Mouse (Mus musculus): ENCODE results near the gene Anxa5.

Anxa5 gene

DNA sequence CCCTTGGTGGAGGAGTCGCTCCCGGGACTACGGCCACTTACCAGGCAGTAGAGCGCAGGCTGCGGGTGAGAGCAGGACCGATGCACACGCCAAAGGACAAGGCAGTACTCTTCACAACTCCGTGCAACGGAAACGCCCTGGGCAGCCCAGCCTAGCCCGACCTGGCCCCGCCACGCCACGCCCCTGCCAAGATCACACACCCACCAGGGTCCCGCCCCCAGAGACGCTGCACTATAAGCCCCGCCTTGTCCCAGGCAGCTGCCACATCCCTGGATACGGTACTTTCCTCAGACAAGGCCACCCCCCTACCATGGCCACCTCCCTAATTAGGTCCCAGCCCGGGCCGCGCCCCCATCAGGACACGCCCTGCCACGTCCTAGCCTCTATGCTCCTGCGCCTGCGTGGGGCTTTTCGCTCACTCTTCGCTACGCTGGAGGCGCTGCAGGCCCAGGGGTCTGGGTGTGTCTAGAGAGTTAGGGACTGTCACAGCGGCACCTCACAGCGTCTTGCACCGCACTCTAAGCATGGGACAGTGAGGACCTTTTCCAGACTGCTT, at the start of gene Anxa5, which contains the start of gene 1810062G17Rik:
Gene Anxa5, minus strand, starts transcription at position 363 of the 556 bp plus-strand sequence.
Gene 1810062G17Rik, plus strand, starts transcription at position 406 of the 556 bp plus-strand sequence.
- DNase-seq (ENCODE audit: low read depth): peak; percentile 98

DNA sequence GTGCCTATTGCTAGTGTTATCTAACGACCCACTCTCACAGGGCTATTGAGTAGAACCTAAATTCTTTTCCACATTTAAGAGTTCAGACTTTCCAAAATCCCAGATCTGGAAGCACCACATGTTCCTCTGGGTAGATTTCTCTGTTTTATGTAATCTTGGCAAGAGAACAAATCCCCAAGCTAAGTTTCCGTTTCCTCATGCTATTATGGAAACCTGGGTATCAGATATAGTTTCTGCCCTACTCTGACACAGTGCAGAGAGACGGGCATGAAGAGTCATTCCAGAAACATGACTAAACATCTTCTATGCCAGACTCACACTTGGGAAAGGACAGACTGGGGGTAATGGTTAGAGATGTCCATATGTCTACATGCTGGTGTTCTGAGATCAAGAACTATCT, 48.8 kb upstream of the Anxa5 start:
- DNase-seq (ENCODE audit: low read depth): no peak

DNA sequence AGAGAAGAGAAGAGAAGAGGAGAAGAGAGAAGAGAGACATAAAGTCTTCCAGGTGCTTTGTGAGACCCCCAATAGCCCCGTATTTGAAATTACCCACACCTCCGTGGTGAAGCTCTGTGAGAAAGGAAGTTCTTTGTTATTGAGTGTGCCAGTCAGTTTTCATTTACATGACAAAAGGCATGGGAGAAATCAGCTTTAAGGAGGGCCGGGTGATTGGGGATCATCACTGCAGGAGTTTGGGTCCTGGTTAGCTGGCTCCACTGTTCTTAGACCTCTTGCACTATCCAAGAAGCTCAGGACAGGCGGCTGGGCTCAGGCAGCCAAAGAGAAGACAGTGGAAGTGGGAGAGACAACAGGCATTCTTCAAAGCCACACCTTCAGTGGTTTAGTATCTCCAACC, 46.4 kb upstream of the Anxa5 start:
- DNase-seq (ENCODE audit: low read depth): no peak

DNA sequence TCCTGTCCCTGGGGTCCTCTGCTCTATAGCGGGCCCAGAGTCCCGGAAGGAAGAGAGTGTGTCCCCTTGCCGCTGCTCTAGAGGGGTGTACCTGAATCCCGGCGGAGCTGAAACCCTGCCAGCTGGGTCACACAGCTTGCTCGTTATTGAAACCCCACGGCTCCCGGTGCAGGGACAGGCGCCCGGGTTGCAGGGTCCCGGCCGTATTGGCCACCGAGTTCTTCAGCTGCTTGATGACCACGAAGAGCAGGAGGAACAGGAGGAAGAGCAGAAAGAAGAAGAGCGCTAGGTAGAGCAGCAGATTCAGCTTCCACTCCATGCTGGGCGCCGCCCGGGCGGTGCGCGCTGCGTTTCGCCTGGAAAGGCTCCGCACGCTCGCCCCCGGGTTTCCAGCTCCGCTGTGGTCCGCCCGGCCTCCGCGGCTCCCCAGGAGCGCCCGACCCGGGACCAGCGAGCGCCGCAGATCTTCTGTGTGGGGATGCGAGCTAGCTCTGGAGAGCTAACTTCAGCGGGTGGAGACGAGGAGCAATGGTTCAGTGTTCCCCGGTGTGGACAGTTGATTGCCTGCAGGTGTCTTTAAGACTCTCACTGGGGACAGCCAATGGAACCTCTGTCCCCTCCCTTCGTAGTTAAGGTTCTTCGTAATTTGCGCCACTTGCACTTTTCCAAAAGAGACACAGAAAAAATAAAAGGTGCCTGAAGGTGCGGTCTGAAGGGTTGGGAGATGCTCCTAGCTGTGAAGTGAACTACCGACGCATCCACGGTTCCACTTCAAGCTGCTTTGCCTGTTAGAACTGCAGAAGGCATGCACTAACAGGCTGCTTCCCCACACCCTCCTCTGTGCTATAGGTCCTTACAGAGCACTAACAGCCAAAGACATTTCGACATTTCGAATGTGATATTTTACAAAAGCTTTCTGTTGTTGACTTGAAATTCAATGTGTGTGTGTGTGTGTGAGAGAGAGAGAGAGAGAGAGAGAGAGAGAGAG, 45.7 kb upstream of the Anxa5 start, which contains the start of gene Gm11549:
Gene Gm11549, minus strand, starts transcription at position 741 of the 988 bp plus-strand sequence.
- no peak for DNase-seq (ENCODE audit: low read depth)

DNA sequence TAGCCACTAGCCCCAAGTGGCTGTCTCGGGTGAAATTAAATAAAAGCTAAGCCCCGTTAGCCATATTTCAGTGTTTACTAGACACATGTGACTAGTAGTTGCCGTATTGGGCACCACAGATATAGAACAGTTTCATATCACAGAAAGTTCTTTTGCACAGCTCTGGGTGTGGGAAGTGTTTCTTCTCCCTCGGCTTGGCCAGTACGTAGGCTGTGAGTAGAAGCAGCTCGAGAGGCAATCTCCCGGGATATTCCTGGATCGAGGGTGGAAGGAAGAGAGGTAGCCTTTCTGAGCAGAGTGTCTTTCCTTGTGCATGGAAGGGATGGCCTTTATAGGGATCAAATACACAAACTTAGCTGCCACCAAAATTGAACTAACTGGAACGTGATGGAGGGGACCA, 40.5 kb upstream of the Anxa5 start:
- DNase-seq (ENCODE audit: low read depth): no peak

DNA sequence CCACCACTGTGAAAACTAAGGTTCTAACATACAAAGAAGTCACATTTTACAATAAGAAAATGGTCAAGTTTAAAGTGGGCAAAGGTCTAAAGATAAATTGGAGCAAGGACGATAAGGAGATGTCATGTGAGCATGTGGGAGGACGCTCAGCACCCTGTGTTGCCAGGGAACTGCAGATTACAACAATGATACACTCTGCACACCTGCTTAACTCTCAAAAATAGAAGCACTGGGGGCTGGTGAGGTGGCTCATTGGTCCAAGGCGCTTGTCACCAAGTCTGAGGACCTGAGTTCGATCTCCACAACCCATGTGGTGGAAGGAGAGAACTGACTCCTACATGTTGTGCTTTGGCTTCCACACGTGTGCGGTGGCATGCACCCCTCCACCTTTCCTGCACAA, 35.8 kb upstream of the Anxa5 start:
- DNase-seq (ENCODE audit: low read depth): no peak

DNA sequence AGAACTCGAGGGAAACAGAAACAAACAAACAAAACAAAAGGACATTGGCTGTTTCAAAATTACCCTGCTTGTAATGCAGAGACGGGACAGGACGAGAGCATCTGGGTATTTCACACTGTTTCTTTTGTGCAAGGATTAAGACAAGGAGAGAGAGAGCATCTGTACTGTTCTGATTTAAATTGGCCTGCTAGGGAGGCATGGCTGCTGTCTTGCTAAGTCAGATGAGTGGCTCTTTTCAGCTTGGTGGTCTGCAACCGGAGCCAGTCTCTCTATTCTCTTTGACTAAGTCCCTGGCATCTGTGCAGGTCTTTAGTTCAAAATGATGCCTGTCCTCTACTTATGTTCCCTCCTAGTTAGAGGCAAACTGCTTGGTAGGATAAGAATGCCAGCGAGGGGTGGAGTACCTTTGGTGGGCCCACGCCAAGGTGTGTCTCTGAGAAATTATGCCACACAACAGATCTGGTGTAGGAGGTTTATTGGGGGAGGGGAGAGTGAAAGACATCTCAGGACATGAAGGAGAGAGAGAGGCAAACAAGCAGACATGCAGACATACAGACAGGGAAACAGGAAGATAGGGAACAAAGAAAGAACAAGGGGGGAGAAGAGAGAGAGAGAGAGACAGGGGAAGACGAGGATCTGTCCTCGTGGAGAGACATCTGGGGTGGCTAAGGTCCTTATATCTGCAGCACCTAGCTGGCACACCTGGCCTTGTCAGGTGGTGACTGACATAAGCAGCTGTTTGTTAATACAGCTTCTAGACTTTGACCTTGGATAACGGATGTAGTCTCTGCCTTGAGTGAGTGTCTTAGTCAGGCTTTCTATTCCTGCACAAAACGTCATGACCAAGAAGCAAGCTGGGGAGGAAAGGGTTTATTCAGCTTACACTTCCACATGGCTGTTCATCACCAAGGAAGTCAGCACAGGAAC, 30.4 kb upstream of the Anxa5 start:
- DNase-seq (ENCODE audit: low read depth): no peak

DNA sequence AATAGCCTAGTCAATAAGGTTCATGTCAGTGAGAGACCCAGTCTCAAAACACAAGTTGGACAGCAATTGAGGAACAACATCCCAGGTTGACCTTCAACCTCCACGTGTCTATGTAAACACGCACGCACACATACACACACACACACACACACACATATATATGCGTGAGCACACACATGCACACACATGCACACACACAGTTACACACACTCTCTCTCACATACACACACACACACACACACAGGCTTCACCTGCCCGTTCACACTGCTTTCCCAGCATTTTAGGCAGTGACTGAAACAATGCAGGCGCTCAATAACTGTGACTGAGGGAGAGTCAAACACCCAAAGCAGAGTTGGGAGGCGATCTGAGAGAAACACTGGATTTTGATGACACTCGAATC, 29.6 kb upstream of the Anxa5 start:
- DNase-seq (ENCODE audit: low read depth): no peak

DNA sequence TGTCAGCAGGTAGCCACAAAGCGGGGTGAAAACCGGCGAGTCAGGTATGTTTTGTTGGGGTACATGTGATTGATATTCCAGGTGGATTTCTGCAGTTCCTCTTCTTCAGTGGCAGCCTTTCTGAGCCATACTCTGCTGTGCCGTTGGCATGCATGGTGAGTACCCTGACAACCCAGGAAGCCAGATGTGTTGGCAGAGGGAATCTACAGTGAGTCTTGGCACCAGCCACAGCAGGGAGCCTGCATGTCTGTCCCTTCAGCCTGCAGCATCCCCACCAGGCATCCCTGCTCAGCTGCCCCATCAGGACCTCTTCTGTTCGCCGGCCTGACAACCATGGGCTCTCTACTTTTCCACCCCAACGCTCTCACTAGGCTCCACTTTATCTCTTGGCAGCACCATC, 25.9 kb upstream of the Anxa5 start:
- no peak for DNase-seq (ENCODE audit: low read depth)

DNA sequence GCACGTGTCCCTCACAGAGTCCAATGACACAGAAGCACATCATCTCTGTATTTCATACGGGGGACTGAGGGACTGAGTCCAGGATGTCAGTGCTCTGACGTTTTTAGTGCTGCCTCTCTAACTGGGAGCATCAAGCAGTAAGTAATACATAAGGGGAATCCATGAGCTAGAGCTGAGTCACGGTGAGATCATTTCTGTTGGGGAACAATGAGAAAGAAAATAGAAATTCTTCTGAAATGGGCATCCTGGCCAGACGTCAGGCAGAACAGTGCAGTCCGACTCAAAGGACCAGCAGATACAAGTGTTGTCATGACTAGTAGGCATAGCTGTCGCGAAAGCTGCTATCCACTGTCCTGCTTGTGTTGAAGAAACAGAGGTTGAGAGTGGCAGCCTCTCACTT, 25.3 kb upstream of the Anxa5 start:
- DNase-seq (ENCODE audit: low read depth): no peak

DNA sequence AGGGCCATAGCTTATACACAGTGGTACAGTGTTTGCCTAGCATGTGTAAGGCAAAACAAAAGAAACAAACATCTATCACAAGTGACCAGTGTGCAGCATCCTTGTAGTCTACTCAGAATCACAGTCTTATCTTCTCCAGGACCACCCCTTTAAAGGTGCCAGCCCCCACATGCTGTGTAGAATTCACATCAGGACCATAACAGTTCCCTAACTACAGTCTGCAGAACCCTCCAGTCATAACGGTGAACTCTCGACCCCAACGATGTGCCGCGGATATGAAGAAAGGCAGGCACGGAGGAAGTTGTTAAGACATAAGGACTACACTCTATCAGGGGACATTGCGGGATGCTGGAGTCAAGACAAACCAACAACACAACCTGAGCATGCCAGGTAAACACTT, 23.7 kb upstream of the Anxa5 start:
- no peak for DNase-seq (ENCODE audit: low read depth)

DNA sequence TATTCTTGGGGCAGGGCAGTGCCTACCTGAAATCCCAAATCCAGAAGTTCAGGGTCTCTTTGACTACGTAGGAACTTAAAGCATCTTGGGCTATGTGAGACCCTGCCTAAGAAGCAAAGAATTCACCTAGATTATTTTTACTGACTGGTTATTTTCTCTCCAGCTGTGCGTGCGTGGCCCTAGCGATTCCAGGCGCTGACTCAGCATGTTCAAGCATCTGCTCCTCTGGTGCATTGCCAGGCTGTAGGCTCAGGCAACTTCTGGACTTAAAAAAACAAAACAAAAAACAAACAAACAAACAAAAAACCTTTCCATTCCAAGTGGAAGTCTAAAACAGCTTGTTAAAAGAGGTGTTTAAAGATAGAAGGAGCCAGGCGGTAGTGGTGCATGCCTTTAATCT, 22.5 kb upstream of the Anxa5 start:
- DNase-seq (ENCODE audit: low read depth): no peak

DNA sequence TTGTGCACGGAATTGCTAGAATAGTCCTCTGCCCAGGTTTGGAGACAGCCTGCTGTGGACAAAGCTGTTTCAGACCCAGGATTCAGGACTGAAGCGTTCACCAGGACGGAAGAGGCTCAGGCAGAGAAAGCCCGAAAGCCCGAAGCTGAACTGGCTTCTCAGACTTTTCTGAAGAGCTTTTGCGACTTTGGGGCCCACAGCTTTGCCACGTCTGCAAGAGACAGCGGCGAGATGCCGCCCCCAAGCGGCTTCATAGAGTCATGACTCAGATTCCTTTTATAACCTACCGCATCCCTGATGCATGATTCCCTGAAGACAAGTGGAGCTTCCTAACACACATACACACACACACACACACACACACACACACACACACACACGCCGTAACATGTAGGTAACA, 21.1 kb upstream of the Anxa5 start:
- DNase-seq (ENCODE audit: low read depth): peak; percentile 67

DNA sequence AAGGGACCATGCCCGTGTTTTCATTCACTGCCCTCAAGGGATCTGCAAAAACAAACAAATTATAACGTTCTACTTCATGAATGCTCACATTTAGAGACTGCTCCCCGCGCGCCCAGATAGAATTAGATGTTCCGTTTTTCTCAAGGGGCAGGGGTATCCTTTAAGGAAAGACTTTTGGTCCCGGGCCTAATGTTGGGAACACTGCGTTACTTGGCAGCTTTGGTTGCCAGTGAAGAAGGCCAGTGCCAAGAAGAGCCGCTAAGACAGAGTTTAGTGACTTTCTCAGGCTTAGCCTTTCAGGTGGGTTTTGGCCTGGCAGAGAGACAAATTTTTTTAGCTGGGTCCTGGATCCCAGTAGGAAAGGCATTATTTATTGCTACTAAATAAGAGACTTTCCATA, 20.6 kb upstream of the Anxa5 start:
- DNase-seq (ENCODE audit: low read depth): no peak

DNA sequence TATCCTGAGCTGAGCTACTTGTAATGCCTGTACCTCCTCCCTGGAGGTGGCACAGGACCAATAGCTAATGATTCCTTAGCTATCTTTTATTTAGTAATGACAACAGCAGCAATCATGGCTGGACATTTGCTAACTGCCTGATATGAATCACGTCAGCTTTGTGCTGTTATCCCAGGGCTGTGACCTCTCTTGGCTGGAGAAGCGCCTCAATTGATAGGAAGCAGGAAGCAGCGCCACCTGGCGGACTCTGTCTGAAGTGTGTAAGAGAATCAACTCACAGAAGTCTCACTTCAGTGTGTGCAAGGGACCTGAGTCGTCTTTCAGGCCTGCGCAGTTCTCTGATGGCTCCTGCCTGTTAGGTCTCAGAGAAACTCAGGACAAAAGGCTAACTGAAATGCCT, 19.7 kb upstream of the Anxa5 start:
- peak; percentile 86 for DNase-seq (ENCODE audit: low read depth)

DNA sequence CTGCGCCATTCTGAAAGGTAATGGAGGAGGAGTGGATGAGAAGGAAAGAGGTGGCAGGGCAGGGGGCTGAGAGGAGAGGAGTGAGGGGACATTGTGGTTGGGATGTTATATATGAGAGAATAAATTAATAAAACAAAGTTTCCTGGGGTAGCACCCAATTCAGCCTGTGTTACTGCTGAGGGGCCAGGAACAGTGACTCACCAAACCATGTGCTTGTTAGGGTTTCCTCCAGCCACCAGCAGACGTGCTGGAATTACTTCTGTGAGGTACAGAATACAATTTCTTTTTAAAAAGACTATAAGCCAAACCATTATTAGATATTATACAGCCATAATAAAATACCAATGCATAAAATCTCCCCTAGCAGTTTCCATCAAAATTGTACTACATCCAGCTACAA, 18.9 kb upstream of the Anxa5 start:
- DNase-seq (ENCODE audit: low read depth): no peak

DNA sequence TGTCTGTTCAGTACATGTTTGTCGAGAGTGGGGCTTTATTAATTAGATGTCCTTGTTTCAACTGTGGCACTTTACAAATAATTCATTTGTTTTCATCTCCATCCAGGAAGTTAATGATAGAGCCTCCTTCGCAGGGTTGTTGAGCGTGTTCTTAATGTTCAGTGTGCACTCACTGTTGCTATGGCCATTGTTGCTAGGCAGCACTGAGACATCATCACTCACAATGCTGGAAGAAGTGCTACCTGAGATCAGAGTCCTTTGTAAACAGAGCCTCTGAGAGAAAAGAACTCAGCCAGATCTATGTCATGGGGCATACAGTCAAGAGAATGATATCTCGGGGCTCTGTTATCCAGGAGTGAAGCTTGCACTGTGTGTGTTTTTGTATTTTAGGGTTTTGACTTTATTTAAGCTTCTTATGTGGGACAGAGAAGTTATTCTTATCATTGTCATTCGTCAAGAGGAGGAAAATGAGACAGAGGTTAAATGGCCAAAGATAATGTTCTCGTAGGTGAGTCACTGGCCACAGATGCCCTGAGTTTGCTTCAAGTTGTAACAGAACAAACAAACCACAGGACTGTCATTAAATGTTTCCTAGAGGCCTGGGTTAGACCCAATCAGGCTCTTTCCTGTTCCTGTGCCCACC, 18.1 kb upstream of the Anxa5 start:
- no peak for DNase-seq (ENCODE audit: low read depth)

DNA sequence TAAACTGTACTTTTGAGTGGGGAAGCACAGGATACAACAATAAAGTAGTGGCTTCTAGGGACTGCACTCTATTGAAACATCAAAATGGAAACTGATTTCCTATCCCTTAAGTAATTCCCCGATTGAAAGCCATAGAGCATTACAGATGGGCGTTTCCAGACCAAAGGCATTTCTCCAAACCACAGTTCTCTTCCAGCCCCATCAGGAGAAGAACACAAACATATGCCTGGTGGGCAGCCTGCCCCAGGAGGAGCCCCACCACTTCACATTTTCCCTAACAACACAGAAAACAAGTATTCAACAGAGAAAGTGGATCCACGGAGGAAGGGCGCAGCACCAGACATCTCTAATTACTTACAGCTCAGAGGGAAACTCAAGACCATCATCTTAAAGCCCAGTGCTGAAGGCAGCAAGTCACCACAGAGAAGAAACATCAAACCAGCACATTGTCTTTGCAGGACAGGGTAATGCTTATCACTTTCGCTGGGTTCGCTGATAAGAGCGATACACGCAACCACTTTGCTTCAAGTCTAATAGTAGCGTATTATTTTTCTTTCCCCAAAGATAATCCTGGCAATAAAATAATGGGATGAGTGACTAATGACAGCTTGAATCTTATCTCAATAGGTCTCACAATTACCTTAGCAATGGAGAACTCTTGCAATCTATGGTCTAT, 17.2 kb upstream of the Anxa5 start:
- DNase-seq (ENCODE audit: low read depth): no peak

DNA sequence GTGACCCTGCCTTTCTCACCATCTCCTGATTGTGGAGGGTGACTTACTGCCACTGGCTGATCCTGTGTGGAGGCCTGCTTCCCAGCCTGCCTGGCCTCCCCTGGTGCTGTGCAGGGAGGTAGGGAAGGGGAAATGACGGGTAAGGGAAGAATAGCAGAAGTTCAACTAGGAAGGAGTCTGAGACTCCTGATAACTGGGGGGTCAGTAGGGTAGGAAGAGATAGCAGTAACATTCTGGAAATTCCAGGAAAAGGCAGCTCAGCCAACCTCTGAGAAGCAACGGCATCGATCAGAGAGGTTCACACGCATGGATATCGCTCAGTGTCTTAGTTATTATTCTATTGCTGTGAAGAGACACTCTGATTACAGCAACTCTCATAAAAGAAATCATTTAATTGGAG, 15.8 kb upstream of the Anxa5 start:
- no peak for DNase-seq (ENCODE audit: low read depth)

DNA sequence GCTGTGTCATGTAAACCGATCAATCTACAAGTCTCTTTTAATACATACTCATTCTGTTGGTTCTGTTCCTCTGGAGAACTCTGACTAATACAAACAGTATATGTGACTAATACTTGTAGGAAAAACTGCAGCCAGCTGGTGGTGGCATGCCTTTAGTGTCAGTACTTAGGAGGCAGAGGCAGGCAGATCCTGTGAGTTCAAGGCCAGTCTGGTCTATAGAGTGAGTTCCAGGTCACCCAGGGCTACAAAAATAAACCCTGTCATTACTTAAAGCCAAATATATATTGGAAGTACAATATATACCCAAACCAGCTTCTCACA, 13.9 kb upstream of the Anxa5 start:
- DNase-seq (ENCODE audit: low read depth): no peak

DNA sequence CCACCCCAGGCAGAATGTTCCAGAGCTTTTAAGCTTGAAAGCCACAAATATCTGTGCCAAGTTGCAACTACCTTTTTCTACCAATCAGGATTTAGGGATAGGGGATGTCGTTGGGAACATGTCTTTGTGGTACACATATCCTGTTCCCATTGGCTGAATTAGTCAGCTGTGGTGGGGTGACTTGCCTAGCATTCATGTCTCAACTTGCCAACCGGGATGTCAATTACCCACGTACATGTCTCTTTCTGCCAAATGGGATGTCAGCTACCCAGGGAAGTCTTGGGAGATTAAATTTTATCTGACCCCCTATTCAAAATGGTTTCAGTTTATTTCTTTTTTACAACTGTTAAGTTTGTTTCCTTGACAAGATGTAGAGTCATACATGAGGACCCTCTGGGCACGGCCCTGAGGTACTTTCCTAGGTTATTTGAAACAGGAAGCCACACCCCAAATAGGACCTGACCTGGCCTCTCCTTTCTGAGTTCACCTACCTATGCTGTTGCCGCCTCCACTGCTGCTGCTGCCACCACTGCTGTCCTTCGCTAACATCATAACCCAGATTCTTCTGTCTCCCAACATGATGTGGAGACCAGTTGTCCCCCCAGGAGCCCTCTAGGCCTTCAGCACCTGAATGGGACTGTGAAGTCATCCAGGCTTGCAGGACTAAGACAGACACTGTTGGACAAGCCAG, 13.3 kb upstream of the Anxa5 start:
- DNase-seq (ENCODE audit: low read depth): no peak
